Comparison of ENCODE assay signal across 19 mouse cellular contexts in the genomic region with DNA sequence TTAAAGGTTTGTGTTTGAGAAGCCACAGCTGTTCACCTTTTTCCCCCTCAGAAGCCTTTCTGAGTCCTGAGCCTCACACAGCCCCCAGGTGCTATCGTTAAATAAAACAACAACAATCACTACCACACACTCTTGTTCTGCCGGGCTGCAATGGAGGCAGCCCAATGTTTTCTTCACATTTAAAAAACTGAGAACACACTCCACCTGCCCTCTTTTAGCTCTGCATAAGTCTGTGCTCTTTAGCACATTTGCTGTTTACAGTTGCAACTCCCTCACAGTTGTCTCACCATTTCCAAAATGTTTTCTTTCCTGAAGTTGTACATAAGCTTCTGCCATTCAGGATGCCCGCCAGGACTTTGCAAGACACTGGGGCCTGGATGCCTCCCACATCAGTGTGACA. TPM values are rescaled to one million over a fixed set of nuclear protein-coding genes. Genes with fewer than 3 reads are reported as not detected.
"Had no signal": no experiment of that assay in that cellular context is flagged by ENCODE, and none has a peak within 500 bp of the region (broad histone marks: within the 10 kb centered on the region; RNA-seq: fewer than 3 reads in every experiment).

No protein-coding gene starts in this region.

- H3K4me2 ChIP-seq: lung, embryonic 15.5 days; midbrain, embryonic 11.5 days; midbrain, embryonic 13.5 days; midbrain, embryonic 15.5 days; neural tube, embryonic 12.5 days; stomach, embryonic 15.5 days had no signal

- H3K9me3 ChIP-seq: lung, embryonic 15.5 days; megakaryocyte, embryonic 14.5 days; midbrain, embryonic 13.5 days; midbrain, embryonic 15.5 days; neural tube, embryonic 12.5 days; stomach, embryonic 15.5 days had no signal

- DNase-seq: lung, adult 2 months; lung, postnatal 14 days; lung, postnatal 36 days; right cerebral cortex, postnatal 14 days; thymus, adult 2 months; thymus, postnatal 25 days; thymus, postnatal 4 days had no signal

- H3K36me3 ChIP-seq: lung, embryonic 15.5 days; midbrain, embryonic 13.5 days; midbrain, embryonic 15.5 days; neural tube, embryonic 12.5 days; stomach, embryonic 15.5 days had no signal

- H3K9ac ChIP-seq: lung, embryonic 15.5 days; midbrain, embryonic 13.5 days; midbrain, embryonic 15.5 days; neural tube, embryonic 12.5 days; stomach, embryonic 15.5 days had no signal

- H3K4me1 ChIP-seq: lung, embryonic 15.5 days; megakaryocyte, embryonic 14.5 days; midbrain, embryonic 13.5 days; midbrain, embryonic 15.5 days; neural tube, embryonic 12.5 days; stomach, embryonic 15.5 days had no signal

- ATAC-seq: lung, postnatal 0 days; midbrain, embryonic 13.5 days; midbrain, embryonic 15.5 days had no signal

- H3K27ac ChIP-seq: lung, embryonic 15.5 days; macrophage; midbrain, embryonic 13.5 days; midbrain, embryonic 15.5 days; neural tube, embryonic 12.5 days; stomach, embryonic 15.5 days; stomach, postnatal 0 days had no signal

- H3K4me3 ChIP-seq: lung, embryonic 15.5 days; megakaryocyte, embryonic 14.5 days; midbrain, embryonic 13.5 days; midbrain, embryonic 15.5 days; neural tube, embryonic 12.5 days; stomach, embryonic 15.5 days had no signal

RNA-seq across cellular contexts. Expression of gene Arx, which starts 10.6 kb away (rescaled TPM):
- polyA plus RNA-seq: lung, embryonic 15.5 days; lung, postnatal 0 days; macrophage; spleen, adult 2 months; thymus, adult 2 months; urinary bladder, adult 2 months had no signal
